Mouse (Mus musculus) liver, embryonic 18 days (tissue): ENCODE measurements around the gene Tmem14a. TPM values are rescaled to one million over a fixed set of nuclear protein-coding genes. Genes with fewer than 3 reads are reported as not detected.

Experiments
- polyA plus RNA-seq: library from polyadenylated mRNA; depleted of rRNA; stranded (reverse); fragments of >200 nt; gene quantifications from 2 replicates; pipeline ENCODE4 v1.2.3, GENCODE M21; 2012; rRNA removed

Gene Tmem14a
- polyA plus RNA-seq: 2.3 and 2.5 TPM in 2 replicates

GRCm38 (mm10) chr1:21218489-21218919 lies at the start of gene Tmem14a:
Gene Tmem14a (plus strand): TSS chr1:21218575.

GRCm38 (mm10) chr1:21239911-21240898 lies 21.8 kb downstream of the Tmem14a start, which contains the start of gene Gsta3:
Gene Gsta3 (plus strand): TSS chr1:21240589.

Other genes starting within 250 kb of the Tmem14a start
- 3.5 and 5.2 TPM in 2 replicates for gene Tram2, start 139.3 kb upstream of the Tmem14a start, polyA plus RNA-seq
- 435 and 536 TPM in 2 replicates for gene Gsta3, start 22.0 kb downstream of the Tmem14a start, polyA plus RNA-seq
- 0.02 and 0.04 TPM in 2 replicates for gene Khdc1a, start 131.1 kb downstream of the Tmem14a start, polyA plus RNA-seq
- not detected in 2 replicates for gene Khdc1c, start 149.8 kb downstream of the Tmem14a start, polyA plus RNA-seq
- not detected in 2 replicates for gene Khdc1b, start 165.0 kb downstream of the Tmem14a start, polyA plus RNA-seq